ENCODE assay signal across 26 mouse cellular contexts in genomic region chr2:20761751-20762150, GRCm38 (mm10).
DNase-seq lines count a peak whose midpoint lies in the region; ATAC-seq and TF ChIP-seq lines count a peak whose summit lies in the region.
"Had no signal": no experiment of that assay in that cellular context is flagged by ENCODE, and none has a peak within 500 bp of the region (broad histone marks: within the 10 kb centered on the region; RNA-seq: fewer than 3 reads in every experiment).

No protein-coding gene starts in this region.

- H3K4me2 ChIP-seq in hindbrain, embryonic 15.5 days, result no peak overlapping the region
- H3K4me2 ChIP-seq in midbrain, embryonic 14.5 days (ENCODE audit: low read length), result no peak overlapping the region
- H3K4me2 ChIP-seq in midbrain, embryonic 13.5 days (replicated peaks), result no peak overlapping the region
- no peak overlapping the region for H3K4me2 ChIP-seq in intestine, postnatal 0 days (replicated peaks; ENCODE audit: low read depth)
- H3K4me2 ChIP-seq in midbrain, postnatal 0 days (ENCODE audit: low read depth, low read length, poor library complexity, severe bottlenecking), result no peak overlapping the region
- H3K4me2 ChIP-seq: embryonic facial prominence, embryonic 12.5 days; embryonic facial prominence, embryonic 15.5 days; heart, embryonic 13.5 days; hindbrain, embryonic 12.5 days had no signal

- H3K27me3 ChIP-seq in hindbrain, embryonic 15.5 days, result no peaks in the 10 kb centered on the region
- H3K27me3 ChIP-seq in hindbrain, embryonic 10.5 days (ENCODE audit: insufficient read depth, poor library complexity, severe bottlenecking), result no peaks in the 10 kb centered on the region
- H3K27me3 ChIP-seq in midbrain, embryonic 14.5 days (ENCODE audit: control insufficient read depth, insufficient read depth, low read length), result no peaks in the 10 kb centered on the region
- no peaks in the 10 kb centered on the region for H3K27me3 ChIP-seq in midbrain, embryonic 13.5 days
- no peaks in the 10 kb centered on the region for H3K27me3 ChIP-seq in intestine, postnatal 0 days (replicated peaks; ENCODE audit: control insufficient read depth, insufficient read depth, low read length)
- no peaks in the 10 kb centered on the region for H3K27me3 ChIP-seq in midbrain, postnatal 0 days (ENCODE audit: insufficient read depth, low read length)
- H3K27me3 ChIP-seq: embryonic facial prominence, embryonic 12.5 days; embryonic facial prominence, embryonic 15.5 days; heart, embryonic 13.5 days; hindbrain, embryonic 12.5 days had no signal

- DNase-seq in hindbrain, embryonic 10.5 days (ENCODE audit: low spot score), result no peak
- peak; percentile 30 for DNase-seq in midbrain, embryonic 14.5 days
- peak; percentile 29 for DNase-seq in midbrain, postnatal 0 days (ENCODE audit: low spot score)
- DNase-seq in ovary, adult 18-20 months (ENCODE audit: low spot score), result no peak
- DNase-seq: adrenal gland, adult 2 months; adrenal gland, postnatal 14 days; cerebellum, adult 11-12 months; cerebellum, adult 8-10 months; cerebellum, postnatal 10 days; cerebellum, postnatal 36 days; embryo, embryonic 11 days; forebrain, postnatal 0 days; gastrocnemius, adult 2 months; gastrocnemius, postnatal 14 days; heart, adult 18-20 months; heart, postnatal 14 days; heart, postnatal 4 days had no signal

- no peak overlapping the region for H3K27ac ChIP-seq in hindbrain, embryonic 15.5 days (replicated peaks)
- no peak overlapping the region for H3K27ac ChIP-seq in hindbrain, embryonic 10.5 days
- no peak overlapping the region for H3K27ac ChIP-seq in midbrain, embryonic 14.5 days (replicated peaks; ENCODE audit: low read depth, low read length)
- no peak overlapping the region for H3K27ac ChIP-seq in midbrain, embryonic 13.5 days
- peak overlapping the region; percentile 29; the same call in 1 of the 2 replicates for H3K27ac ChIP-seq in intestine, postnatal 0 days (ENCODE audit: low read depth, low read length)
- H3K27ac ChIP-seq in midbrain, postnatal 0 days (ENCODE audit: low read depth, low read length), result no peak overlapping the region
- H3K27ac ChIP-seq: embryonic facial prominence, embryonic 12.5 days; embryonic facial prominence, embryonic 15.5 days; gastrocnemius, adult 2 months; heart, embryonic 13.5 days; hindbrain, embryonic 12.5 days had no signal

- H3K9me3 ChIP-seq in hindbrain, embryonic 15.5 days, result no peaks in the 10 kb centered on the region
- H3K9me3 ChIP-seq in hindbrain, embryonic 10.5 days, result no peaks in the 10 kb centered on the region
- H3K9me3 ChIP-seq in midbrain, embryonic 14.5 days (ENCODE audit: control insufficient read depth, low read length), result no peaks in the 10 kb centered on the region
- no peaks in the 10 kb centered on the region for H3K9me3 ChIP-seq in midbrain, embryonic 13.5 days
- no peaks in the 10 kb centered on the region for H3K9me3 ChIP-seq in intestine, postnatal 0 days (ENCODE audit: control insufficient read depth)
- no peaks in the 10 kb centered on the region for H3K9me3 ChIP-seq in midbrain, postnatal 0 days (ENCODE audit: low read length)
- H3K9me3 ChIP-seq: embryonic facial prominence, embryonic 12.5 days; embryonic facial prominence, embryonic 15.5 days; heart, embryonic 13.5 days; hindbrain, embryonic 12.5 days had no signal

- no peaks in the 10 kb centered on the region for H3K36me3 ChIP-seq in hindbrain, embryonic 15.5 days
- H3K36me3 ChIP-seq in hindbrain, embryonic 10.5 days, result no peaks in the 10 kb centered on the region
- no peaks in the 10 kb centered on the region for H3K36me3 ChIP-seq in midbrain, embryonic 14.5 days (ENCODE audit: control insufficient read depth, insufficient read depth, low read length)
- no peaks in the 10 kb centered on the region for H3K36me3 ChIP-seq in midbrain, embryonic 13.5 days
- H3K36me3 ChIP-seq in intestine, postnatal 0 days (ENCODE audit: control insufficient read depth, insufficient read depth), result peaks cover 14% of the 10 kb centered on the region; the same call in 1 of the 2 replicates
- H3K36me3 ChIP-seq in midbrain, postnatal 0 days (ENCODE audit: insufficient read depth, low read length), result no peaks in the 10 kb centered on the region
- H3K36me3 ChIP-seq: hindbrain, embryonic 12.5 days had no signal

- H3K9ac ChIP-seq in hindbrain, embryonic 15.5 days, result no peak overlapping the region
- H3K9ac ChIP-seq in midbrain, embryonic 14.5 days (replicated peaks; ENCODE audit: low read length), result no peak overlapping the region
- H3K9ac ChIP-seq in midbrain, embryonic 13.5 days (replicated peaks), result no peak overlapping the region
- H3K9ac ChIP-seq in intestine, postnatal 0 days (ENCODE audit: low read depth, low read length), result no peak overlapping the region
- H3K9ac ChIP-seq in midbrain, postnatal 0 days (replicated peaks; ENCODE audit: low read length, poor library complexity, severe bottlenecking), result no peak overlapping the region
- H3K9ac ChIP-seq: embryonic facial prominence, embryonic 12.5 days; embryonic facial prominence, embryonic 15.5 days; forebrain, postnatal 0 days; heart, embryonic 13.5 days; hindbrain, embryonic 12.5 days had no signal

- WGBS in hindbrain, embryonic 15.5 days, result 71% methylated on average over 3 of the region's 3 CpGs
- WGBS in hindbrain, embryonic 10.5 days, result 92% methylated on average over 3 of the region's 3 CpGs
- 78% methylated on average over 3 of the region's 3 CpGs for WGBS in midbrain, embryonic 14.5 days
- WGBS in midbrain, embryonic 13.5 days, result 79% methylated on average over 3 of the region's 3 CpGs
- 69% methylated on average over 3 of the region's 3 CpGs for WGBS in intestine, postnatal 0 days
- 65% methylated on average over 3 of the region's 3 CpGs for WGBS in midbrain, postnatal 0 days

- no peaks in the 10 kb centered on the region for H3K4me1 ChIP-seq in hindbrain, embryonic 15.5 days (replicated peaks)
- H3K4me1 ChIP-seq in hindbrain, embryonic 10.5 days (replicated peaks), result no peaks in the 10 kb centered on the region
- no peaks in the 10 kb centered on the region for H3K4me1 ChIP-seq in midbrain, embryonic 14.5 days (ENCODE audit: control insufficient read depth, insufficient read depth, low read length)
- no peaks in the 10 kb centered on the region for H3K4me1 ChIP-seq in midbrain, embryonic 13.5 days (replicated peaks)
- 0 out of 2 replicates have a peak, but pooled peaks cover 9% of the 10 kb centered on the region for H3K4me1 ChIP-seq in intestine, postnatal 0 days (replicated peaks; ENCODE audit: control insufficient read depth, insufficient read depth, low read length)
- no peaks in the 10 kb centered on the region for H3K4me1 ChIP-seq in midbrain, postnatal 0 days (ENCODE audit: insufficient read depth, low read length)
- H3K4me1 ChIP-seq: embryonic facial prominence, embryonic 12.5 days; embryonic facial prominence, embryonic 15.5 days; hindbrain, embryonic 12.5 days had no signal

- TF ChIP-seq CTCF in intestine, postnatal 0 days (IDR thresholded peaks at IDR 0.05; ENCODE audit: low read depth), result no peak
- TF ChIP-seq CTCF in midbrain, postnatal 0 days (IDR thresholded peaks at IDR 0.05), result no peak

- no peak overlapping the region for H3K4me3 ChIP-seq in hindbrain, embryonic 15.5 days
- no peak overlapping the region for H3K4me3 ChIP-seq in hindbrain, embryonic 10.5 days
- no peak overlapping the region for H3K4me3 ChIP-seq in midbrain, embryonic 14.5 days (replicated peaks; ENCODE audit: low read depth, low read length)
- H3K4me3 ChIP-seq in midbrain, embryonic 13.5 days (replicated peaks), result no peak overlapping the region
- no peak overlapping the region for H3K4me3 ChIP-seq in intestine, postnatal 0 days (ENCODE audit: low read depth, low read length)
- H3K4me3 ChIP-seq in midbrain, postnatal 0 days (ENCODE audit: low read depth, low read length), result no peak overlapping the region
- H3K4me3 ChIP-seq: embryonic facial prominence, embryonic 12.5 days; embryonic facial prominence, embryonic 15.5 days; gastrocnemius, adult 2 months; heart, embryonic 13.5 days; hindbrain, embryonic 12.5 days had no signal

- 0 out of 2 replicates have a peak, but pooled peaks have one; percentile 15 for ATAC-seq in hindbrain, embryonic 15.5 days (ENCODE audit: low FRiP score, low read depth)
- ATAC-seq in midbrain, embryonic 14.5 days (ENCODE audit: low FRiP score, low TSS enrichment), result no peak
- ATAC-seq in midbrain, embryonic 13.5 days, result no peak
- ATAC-seq in intestine, postnatal 0 days, result 0 out of 2 replicates have a peak, but pooled peaks have one; percentile 2
- 0 out of 2 replicates have a peak, but pooled peaks have one; percentile 52 for ATAC-seq in midbrain, postnatal 0 days (ENCODE audit: low FRiP score)
- ATAC-seq: CD4-positive, CD25-positive, alpha-beta regulatory T cell, adult 4 months; forebrain, embryonic 14.5 days; forebrain, postnatal 0 days had no signal

Comparison
In these comparisons a context has a peak if more than half of its experiments do, and no peak if none do; other contexts are left out.
1. ATAC-seq: peak in hindbrain, embryonic 15.5 days (single experiment), intestine, postnatal 0 days (single experiment) and midbrain, postnatal 0 days (single experiment); none in midbrain, embryonic 14.5 days (single experiment) and midbrain, embryonic 13.5 days (single experiment).
2. DNase-seq: peak in midbrain, embryonic 14.5 days (single experiment) and midbrain, postnatal 0 days (single experiment); none in hindbrain, embryonic 10.5 days (single experiment) and ovary, adult 18-20 months (single experiment).